Mouse (Mus musculus): Measurements from ENCODE around the gene Hexim1. TPM values are rescaled to one million over a fixed set of nuclear protein-coding genes. Genes with fewer than 3 reads are reported as not detected.
A peak's percentile ranks its signal among the peaks of the same experiment; 100 is the strongest.

Hexim1 gene
- total RNA-seq, 1 experiment from 2014 or later, result 105 TPM

DNA sequence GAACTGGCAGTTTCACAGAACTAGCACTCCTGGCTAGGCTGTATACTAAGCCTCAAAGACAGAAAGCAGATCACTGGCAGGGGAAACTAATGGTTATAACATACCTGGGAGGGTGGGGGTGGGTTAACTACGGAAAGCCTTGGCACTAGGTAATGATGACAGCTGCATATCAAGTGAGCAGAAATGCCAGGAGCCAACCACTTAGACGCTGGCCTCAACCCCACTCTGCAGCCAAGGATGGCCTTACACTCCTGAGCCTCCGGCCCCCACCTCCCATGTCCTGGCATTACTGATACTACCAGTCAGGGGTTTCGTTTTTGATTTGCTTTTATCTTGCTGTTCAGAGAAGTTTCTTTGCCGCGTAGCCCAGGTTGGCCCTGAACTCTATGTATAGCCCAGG lies 20.2 kb upstream of the Hexim1 start:
- no peak for ATAC-seq (ENCODE audit: extremely low read depth, insufficient number of reproducible peaks, low FRiP score, poor library complexity, severe bottlenecking)

DNA sequence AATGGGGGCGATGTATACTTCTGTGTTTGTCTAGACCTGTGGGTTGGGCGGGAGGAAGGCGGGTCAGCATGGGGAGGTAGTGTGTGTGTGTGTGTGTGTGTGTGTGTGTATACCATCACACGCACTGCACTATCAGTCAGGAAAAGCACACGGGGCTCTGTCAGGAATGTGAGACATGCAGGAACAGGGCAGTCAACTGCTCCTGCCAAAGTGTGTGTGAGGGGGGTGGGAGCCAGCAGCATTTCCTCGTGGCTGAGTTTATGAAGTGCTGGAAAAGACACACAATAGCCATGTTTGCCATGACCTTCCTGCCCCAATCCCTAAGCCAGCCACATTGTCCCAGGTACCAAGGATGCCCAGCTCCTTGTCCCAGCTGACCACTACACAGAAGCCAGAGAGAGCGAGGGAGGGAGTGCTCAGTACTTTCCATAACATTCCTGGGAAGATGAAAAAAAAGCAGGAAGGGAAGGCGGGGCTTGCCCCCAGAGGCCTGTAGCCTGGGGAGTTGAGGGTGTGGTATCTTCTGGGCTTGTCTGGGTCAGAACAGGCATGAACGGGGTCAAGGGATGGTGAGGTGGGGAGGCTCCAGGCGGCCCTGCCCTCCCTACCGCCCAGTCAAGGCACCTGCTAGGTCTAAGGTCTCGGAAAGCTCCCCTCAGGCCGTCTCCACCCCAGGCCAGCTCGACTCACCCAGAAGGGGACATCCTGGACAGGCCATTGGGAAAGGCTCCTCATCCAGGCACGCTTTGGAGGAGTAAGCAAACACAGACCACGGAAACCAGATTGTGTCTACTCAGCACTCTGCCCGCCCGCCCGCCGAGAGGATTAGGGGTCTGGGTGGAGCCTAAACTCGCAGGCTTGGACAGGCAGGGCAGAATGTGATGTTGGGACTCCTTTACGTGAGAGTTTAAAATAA lies 18.8 kb upstream of the Hexim1 start:
- ATAC-seq (ENCODE audit: extremely low read depth, insufficient number of reproducible peaks, low FRiP score, poor library complexity, severe bottlenecking), result no peak

GRCm38 (mm10) chr11:103098531-103099190 lies 17.4 kb upstream of the Hexim1 start:
- no peak for ATAC-seq (ENCODE audit: extremely low read depth, insufficient number of reproducible peaks, low FRiP score, poor library complexity, severe bottlenecking)

GRCm38 (mm10) chr11:103099352-103099940 lies 16.6 kb upstream of the Hexim1 start:
- ATAC-seq (ENCODE audit: extremely low read depth, insufficient number of reproducible peaks, low FRiP score, poor library complexity, severe bottlenecking), result no peak

DNA sequence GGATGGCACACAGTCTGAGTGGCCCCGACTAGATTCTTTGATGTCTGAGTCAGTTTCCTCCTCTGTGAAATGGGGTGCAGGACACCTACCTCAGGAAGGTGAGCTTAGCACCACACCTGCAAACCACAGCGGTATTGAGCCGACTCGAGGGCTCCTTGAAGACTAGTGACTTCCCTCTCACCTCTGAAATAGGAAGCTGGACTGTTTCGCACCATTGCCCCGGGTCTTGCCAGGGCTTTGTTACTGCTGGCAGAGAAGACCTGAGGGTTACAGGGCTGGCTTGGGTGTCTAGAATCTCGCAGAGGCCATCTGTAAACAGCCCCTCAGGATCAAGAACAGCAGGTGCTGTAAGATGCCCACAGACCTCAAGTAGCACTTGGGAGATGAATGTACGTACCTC lies 15.7 kb upstream of the Hexim1 start:
- no peak for ATAC-seq (ENCODE audit: extremely low read depth, insufficient number of reproducible peaks, low FRiP score, poor library complexity, severe bottlenecking)

DNA sequence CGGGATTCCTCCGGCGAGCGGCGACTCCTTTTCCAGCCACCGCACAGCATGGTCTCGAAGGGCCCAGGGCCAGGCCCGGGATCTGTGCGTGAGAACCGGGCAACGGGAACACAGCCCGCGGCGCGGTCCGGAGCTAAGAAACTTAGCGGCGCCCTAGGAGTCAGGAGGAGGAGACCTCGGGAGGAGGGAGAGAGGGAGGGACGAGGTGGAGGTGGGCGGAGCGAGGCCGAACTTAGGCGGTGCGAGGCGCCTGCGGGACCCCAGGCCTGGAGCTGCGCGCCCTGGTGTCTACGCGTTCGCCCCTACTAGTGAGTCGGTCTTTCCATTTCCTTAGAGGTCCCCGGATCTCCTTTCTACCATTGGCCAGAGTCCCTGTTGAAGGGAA lies 14.6 kb upstream of the Hexim1 start, which contains the start of the genes Plcd3 and Acbd4:
Gene Plcd3, minus strand, starts transcription at position 178 of the 385 bp plus-strand sequence.
Gene Acbd4, plus strand, starts transcription at position 202 of the 385 bp plus-strand sequence.
- no peak for ATAC-seq (ENCODE audit: extremely low read depth, insufficient number of reproducible peaks, low FRiP score, poor library complexity, severe bottlenecking)

GRCm38 (mm10) chr11:103101866-103102501 lies 14.0 kb upstream of the Hexim1 start:
- no peak for ATAC-seq (ENCODE audit: extremely low read depth, insufficient number of reproducible peaks, low FRiP score, poor library complexity, severe bottlenecking)

DNA sequence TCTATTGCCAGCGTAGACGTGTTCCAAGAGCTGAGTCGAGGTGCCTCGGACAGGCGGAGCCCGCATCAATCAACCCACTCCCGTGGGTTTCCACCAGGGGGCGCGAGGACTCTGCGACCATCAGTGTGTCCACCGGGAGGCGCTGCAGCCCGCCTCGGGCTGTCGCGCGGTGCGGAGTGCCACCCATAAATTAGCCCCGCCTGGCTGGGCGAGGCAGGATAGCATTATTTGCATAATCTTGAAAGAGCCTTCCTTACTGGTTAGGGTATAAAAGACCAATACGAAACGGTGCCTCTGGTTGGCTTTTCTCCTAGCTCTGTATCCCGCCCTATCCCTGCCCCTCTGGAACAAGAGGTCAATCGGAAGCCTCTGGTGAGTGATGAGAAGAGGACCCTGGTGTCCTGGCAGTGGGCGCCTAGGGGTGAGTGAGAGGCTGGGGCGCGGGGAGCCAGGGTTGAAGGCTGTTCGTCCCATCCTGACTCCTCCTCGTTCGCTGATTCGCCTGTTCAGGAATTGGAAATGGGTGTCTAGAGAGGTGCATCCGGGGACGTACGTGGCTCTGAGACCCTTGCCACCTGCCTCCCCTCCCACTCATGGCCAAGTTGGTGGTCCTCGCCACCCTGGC lies 13.2 kb upstream of the Hexim1 start:
- peak; percentile 86 for ATAC-seq (ENCODE audit: extremely low read depth, insufficient number of reproducible peaks, low FRiP score, poor library complexity, severe bottlenecking)

DNA sequence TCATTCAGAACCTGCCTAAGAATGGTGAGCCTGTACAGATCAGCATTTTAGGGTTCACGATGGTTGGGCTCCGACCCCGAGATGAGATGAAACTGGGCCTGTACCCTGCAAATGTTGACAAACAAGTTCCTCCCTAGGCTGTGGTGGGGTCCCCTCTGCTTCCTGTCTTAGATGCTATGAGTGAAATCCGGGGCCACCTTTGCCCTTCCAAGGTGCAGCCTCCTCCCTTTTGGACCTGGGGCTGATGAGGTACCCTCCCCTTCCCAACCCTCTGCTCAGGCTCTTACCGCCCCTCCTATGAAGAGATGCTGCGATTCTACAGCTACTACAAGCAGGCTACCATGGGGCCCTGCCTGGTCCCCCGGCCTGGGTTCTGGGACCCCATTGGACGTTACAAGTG lies 12.4 kb upstream of the Hexim1 start:
- no peak for ATAC-seq (ENCODE audit: extremely low read depth, insufficient number of reproducible peaks, low FRiP score, poor library complexity, severe bottlenecking)

- no peak for ATAC-seq (ENCODE audit: extremely low read depth, insufficient number of reproducible peaks, low FRiP score, poor library complexity, severe bottlenecking)
Observed at GRCm38 (mm10) chr11:103104469-103104868, 11.6 kb upstream of the Hexim1 start.

DNA sequence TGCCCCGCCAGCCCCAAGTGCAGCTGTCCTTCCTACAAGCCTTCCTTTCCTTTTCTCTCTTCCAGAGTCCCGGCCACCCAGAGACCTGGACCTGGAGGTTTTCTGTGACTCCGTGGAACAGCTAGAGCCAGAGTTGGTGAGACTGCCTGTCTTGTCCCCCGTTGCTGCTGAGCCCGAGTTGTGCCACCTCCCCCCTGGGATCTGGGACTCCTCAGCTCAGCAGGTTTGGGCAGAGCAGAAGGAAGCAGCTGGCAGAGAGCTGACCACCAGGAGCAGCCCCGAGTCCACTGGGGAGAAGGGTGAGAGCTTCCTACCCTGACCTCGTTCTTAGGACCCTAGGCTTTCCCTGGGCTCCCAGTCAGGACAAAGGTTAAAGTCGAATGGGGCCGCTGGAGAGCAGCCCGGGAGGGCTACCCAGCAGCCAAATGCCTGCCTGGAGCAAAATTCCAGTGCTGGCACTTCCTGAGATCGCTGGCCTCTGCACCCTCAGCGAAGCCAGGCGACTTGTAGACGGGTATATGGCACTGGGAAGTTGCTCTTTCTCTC lies 10.8 kb upstream of the Hexim1 start:
- ATAC-seq (ENCODE audit: extremely low read depth, insufficient number of reproducible peaks, low FRiP score, poor library complexity, severe bottlenecking), result no peak

- ATAC-seq (ENCODE audit: extremely low read depth, insufficient number of reproducible peaks, low FRiP score, poor library complexity, severe bottlenecking), result no peak
Observed at GRCm38 (mm10) chr11:103105810-103106209, 10.2 kb upstream of the Hexim1 start.

DNA sequence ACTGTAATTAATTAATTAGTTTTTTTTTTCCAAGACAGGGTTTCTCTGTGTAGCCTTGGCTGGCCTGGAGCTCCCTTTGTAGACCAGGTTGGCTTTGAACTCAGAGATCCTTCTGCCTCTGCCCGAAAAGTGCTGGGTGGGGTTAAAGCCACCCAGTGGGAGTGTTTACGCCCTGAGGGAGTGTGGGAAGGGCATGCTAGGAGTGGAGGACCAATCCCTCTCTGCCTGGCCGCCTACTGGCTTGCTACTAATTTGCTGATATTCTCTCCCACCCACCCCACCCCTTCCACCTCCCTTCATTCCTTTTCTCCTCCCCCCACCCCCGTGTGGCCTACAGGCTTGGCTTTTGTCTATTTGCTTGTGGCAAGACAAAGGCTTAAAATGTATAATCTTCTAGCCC lies 9.6 kb upstream of the Hexim1 start:
- ATAC-seq (ENCODE audit: extremely low read depth, insufficient number of reproducible peaks, low FRiP score, poor library complexity, severe bottlenecking), result no peak

DNA sequence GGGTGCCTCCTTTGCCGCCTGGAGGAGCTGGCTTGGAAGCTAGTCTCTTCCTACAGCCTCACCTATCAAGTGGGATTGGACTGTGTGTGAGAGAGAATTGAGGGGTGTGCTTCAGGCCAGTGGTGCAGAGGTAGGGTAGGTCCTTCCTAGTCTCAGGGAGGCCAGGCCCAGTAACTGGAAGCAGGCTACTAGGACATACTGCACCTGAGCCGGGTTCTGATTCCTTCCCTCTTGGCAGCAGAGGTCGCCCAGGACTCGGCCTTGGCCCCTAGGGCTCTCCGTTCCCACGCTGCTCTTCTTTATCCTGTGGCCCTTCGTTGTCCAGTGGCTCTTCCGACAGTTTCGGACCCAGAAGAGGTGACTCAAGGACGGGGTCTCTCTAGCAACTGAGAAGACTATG lies 4.7 kb upstream of the Hexim1 start:
- no peak for ATAC-seq (ENCODE audit: extremely low read depth, insufficient number of reproducible peaks, low FRiP score, poor library complexity, severe bottlenecking)

DNA sequence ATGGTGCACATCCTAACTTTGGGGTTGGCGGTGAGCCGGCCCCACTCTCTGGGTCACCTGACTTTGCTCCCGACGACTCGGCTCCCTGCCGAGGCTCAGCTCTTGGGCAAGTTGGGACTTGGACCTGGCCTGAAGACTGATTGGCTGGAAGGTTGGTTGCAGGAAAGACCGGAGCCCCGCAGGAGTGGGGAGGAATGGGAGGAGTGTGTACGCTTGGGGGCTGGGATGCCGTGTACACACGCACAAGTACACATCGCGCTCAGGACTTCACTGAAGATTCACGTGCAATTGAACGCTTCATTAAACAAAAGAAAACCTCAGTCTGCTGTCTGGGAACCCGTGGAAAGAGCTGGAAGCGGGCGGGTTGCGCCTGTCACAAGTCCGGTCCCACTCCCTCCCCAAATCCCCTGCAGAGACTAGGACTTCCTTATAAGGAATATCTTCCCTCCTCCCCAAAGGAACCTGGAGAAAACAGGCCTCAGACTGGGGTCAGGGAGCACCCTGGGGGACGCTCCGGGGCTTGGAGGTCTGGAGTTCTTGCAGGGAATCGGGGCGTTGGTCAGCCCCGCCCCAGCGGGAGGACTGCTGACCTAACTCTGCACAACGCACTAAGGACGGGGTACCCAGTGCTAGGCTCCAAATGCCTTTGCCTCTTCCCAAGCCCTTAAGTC lies 4.0 kb upstream of the Hexim1 start:
- ATAC-seq (ENCODE audit: extremely low read depth, insufficient number of reproducible peaks, low FRiP score, poor library complexity, severe bottlenecking), result no peak

- no peak for ATAC-seq (ENCODE audit: extremely low read depth, insufficient number of reproducible peaks, low FRiP score, poor library complexity, severe bottlenecking)
Observed at GRCm38 (mm10) chr11:103112552-103112912, 3.5 kb upstream of the Hexim1 start.

GRCm38 (mm10) chr11:103113005-103113404 lies 3.0 kb upstream of the Hexim1 start:
- ATAC-seq (ENCODE audit: extremely low read depth, insufficient number of reproducible peaks, low FRiP score, poor library complexity, severe bottlenecking), result no peak

- no peak for ATAC-seq (ENCODE audit: extremely low read depth, insufficient number of reproducible peaks, low FRiP score, poor library complexity, severe bottlenecking)
Observed at GRCm38 (mm10) chr11:103113771-103114170, 2.3 kb upstream of the Hexim1 start.
